Mouse (Mus musculus): Measurements from ENCODE around the gene Atp5f1.

DNA sequence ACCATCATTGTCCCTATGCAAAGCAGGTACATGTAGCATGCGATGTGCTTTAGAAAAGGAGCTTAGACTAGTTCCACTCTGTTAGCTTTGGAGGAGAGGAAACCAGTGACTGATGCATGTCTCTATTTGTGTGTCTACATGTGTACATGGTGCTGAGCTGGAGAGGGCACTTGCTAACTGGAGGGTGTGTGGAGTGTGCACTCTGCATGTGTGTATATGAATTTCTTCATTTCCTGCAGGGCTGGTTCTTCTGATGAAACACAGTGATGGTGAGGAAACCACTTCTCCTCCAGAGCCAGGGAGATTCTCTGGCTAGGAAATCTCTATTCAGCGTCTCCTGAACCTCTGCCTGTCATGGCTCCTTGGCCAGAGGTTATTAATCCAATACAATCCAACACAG is 14.3 kb upstream of the Atp5f1 start:
- TF ChIP-seq MAFK (IDR thresholded peaks at IDR 0.05; ENCODE audit: insufficient read depth, low read depth, low read length) = no peak
- no peak for TF ChIP-seq HCFC1 (IDR thresholded peaks at IDR 0.05; ENCODE audit: borderline replicate concordance, insufficient read depth, low read length)
